Mouse (Mus musculus): Measurements from ENCODE around the gene Narf. TPM values are rescaled to one million over a fixed set of nuclear protein-coding genes. Genes with fewer than 3 reads are reported as not detected.
A peak's percentile ranks its signal among the peaks of the same experiment; 100 is the strongest.

Gene Narf
- total RNA-seq (2017), result 23.5 and 40.9 TPM in 2 replicates

GRCm38 (mm10) chr11:121236564-121237344 lies at the start of gene Narf:
Gene Narf (plus strand): TSS chr11:121237253.
- peak; percentile 91 for ATAC-seq (replicated peaks; ENCODE audit: low read depth, poor library complexity, severe bottlenecking)

GRCm38 (mm10) chr11:121189681-121190080 lies 47.4 kb upstream of the Narf start:
- no peak for ATAC-seq (replicated peaks; ENCODE audit: low read depth, poor library complexity, severe bottlenecking)

GRCm38 (mm10) chr11:121192742-121193141 lies 44.3 kb upstream of the Narf start:
- ATAC-seq (replicated peaks; ENCODE audit: low read depth, poor library complexity, severe bottlenecking), result no peak

- ATAC-seq (replicated peaks; ENCODE audit: low read depth, poor library complexity, severe bottlenecking), result no peak
These were observed 43.6 kb upstream of the Narf start for GRCm38 (mm10) chr11:121193415-121193814.

- no peak for ATAC-seq (replicated peaks; ENCODE audit: low read depth, poor library complexity, severe bottlenecking)
These were observed 38.4 kb upstream of the Narf start for GRCm38 (mm10) chr11:121198622-121199021.

GRCm38 (mm10) chr11:121199851-121200250 lies 37.2 kb upstream of the Narf start:
- no peak for ATAC-seq (replicated peaks; ENCODE audit: low read depth, poor library complexity, severe bottlenecking)

- ATAC-seq (replicated peaks; ENCODE audit: low read depth, poor library complexity, severe bottlenecking), result no peak
These were observed 36.3 kb upstream of the Narf start for GRCm38 (mm10) chr11:121200781-121201180.

GRCm38 (mm10) chr11:121201436-121202198 lies 35.4 kb upstream of the Narf start:
- no peak for ATAC-seq (replicated peaks; ENCODE audit: low read depth, poor library complexity, severe bottlenecking)

GRCm38 (mm10) chr11:121203859-121204160 lies 33.2 kb upstream of the Narf start:
- no peak for ATAC-seq (replicated peaks; ENCODE audit: low read depth, poor library complexity, severe bottlenecking)

- ATAC-seq (replicated peaks; ENCODE audit: low read depth, poor library complexity, severe bottlenecking), result peak; percentile 96
These were observed 32.7 kb upstream of the Narf start, which contains the start of the genes Hexdc and Ogfod3 for GRCm38 (mm10) chr11:121204161-121205006. Gene Hexdc (plus strand): TSS chr11:121204433. Gene Ogfod3 (minus strand): TSS chr11:121204711.

- no peak for ATAC-seq (replicated peaks; ENCODE audit: low read depth, poor library complexity, severe bottlenecking)
These were observed 20.2 kb upstream of the Narf start for GRCm38 (mm10) chr11:121216831-121217230.

GRCm38 (mm10) chr11:121219776-121220175 lies 17.3 kb upstream of the Narf start:
- ATAC-seq (replicated peaks; ENCODE audit: low read depth, poor library complexity, severe bottlenecking), result no peak

GRCm38 (mm10) chr11:121220771-121221170 lies 16.3 kb upstream of the Narf start:
- ATAC-seq (replicated peaks; ENCODE audit: low read depth, poor library complexity, severe bottlenecking), result no peak

GRCm38 (mm10) chr11:121221321-121222010 lies 15.6 kb upstream of the Narf start:
- peak; percentile 24; the same call in 1 of the 2 replicates for ATAC-seq (replicated peaks; ENCODE audit: low read depth, poor library complexity, severe bottlenecking)

GRCm38 (mm10) chr11:121228129-121229017 lies 8.7 kb upstream of the Narf start:
- ATAC-seq (replicated peaks; ENCODE audit: low read depth, poor library complexity, severe bottlenecking), result peak; percentile 64

GRCm38 (mm10) chr11:121229018-121229439 lies 8.0 kb upstream of the Narf start, which contains the start of gene Cybc1:
Gene Cybc1 (minus strand): TSS chr11:121229322.
- ATAC-seq (replicated peaks; ENCODE audit: low read depth, poor library complexity, severe bottlenecking), result peak; percentile 86

GRCm38 (mm10) chr11:121231191-121231590 lies 5.9 kb upstream of the Narf start:
- no peak for ATAC-seq (replicated peaks; ENCODE audit: low read depth, poor library complexity, severe bottlenecking)

GRCm38 (mm10) chr11:121231628-121232291 lies 5.3 kb upstream of the Narf start:
- no peak for ATAC-seq (replicated peaks; ENCODE audit: low read depth, poor library complexity, severe bottlenecking)

Measured in common myeloid progenitor, adult 5-6 weeks (primary cell).